Mouse (Mus musculus): ENCODE data around the gene Tnfrsf17.

DNA sequence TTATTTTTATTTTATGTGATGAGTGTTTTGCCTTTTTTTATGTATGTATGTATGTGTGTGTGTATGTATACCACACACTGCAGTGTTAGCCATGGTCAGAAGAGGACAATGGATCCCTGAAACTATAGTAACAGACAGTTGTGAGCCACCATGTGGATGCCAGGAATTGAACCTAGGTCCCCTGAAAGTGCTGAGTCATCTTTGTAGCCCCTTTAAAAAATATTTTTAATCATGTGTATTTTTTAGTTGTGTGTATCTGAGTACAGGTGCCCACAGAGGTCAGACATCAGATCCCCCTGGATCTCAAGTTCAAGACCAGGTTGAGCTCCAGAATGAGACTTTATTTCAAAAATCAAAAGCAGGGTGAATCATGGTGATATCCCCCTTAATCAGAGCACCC lies 9.9 kb upstream of the Tnfrsf17 start:
- TF ChIP-seq POLR2A (IDR thresholded peaks at IDR 0.05; ENCODE audit: control insufficient read depth in 1 of 2, insufficient read depth in 1 of 2, low read depth in 1 of 2, low read length in 2 of 2, poor library complexity in 1 of 2) (no peak), MYC (IDR thresholded peaks at IDR 0.05; ENCODE audit: low read depth, low read length) (no peak), ZNF384 (IDR thresholded peaks at IDR 0.05; ENCODE audit: low read depth, low read length) (no peak), MAX (IDR thresholded peaks at IDR 0.05; ENCODE audit: low read length) (no peak), NELFE (IDR thresholded peaks at IDR 0.05; ENCODE audit: low read depth, low read length) (no peak), CTCF (IDR thresholded peaks at IDR 0.05 in 2 of 3, conservative IDR thresholded peaks at IDR 0.05 in 1 of 3; ENCODE audit: control insufficient read depth in 1 of 3, insufficient read depth in 1 of 3, low read depth in 2 of 3, low read length in 3 of 3, poor library complexity in 1 of 3, severe bottlenecking in 1 of 3) (no peak), USF1 (IDR thresholded peaks at IDR 0.05; ENCODE audit: low read depth, low read length) (no peak), ZMIZ1 (IDR thresholded peaks at IDR 0.05; ENCODE audit: low read depth, low read length) (no peak), EP300 (IDR thresholded peaks at IDR 0.05; ENCODE audit: low read depth in 1 of 2, low read length in 2 of 2) (no peak), BHLHE40 (IDR thresholded peaks at IDR 0.05; ENCODE audit: borderline replicate concordance, low read depth, low read length) (no peak)

All from MEL (cell line).